Comparison of ENCODE assay signal across 28 mouse cellular contexts in the genomic region with DNA sequence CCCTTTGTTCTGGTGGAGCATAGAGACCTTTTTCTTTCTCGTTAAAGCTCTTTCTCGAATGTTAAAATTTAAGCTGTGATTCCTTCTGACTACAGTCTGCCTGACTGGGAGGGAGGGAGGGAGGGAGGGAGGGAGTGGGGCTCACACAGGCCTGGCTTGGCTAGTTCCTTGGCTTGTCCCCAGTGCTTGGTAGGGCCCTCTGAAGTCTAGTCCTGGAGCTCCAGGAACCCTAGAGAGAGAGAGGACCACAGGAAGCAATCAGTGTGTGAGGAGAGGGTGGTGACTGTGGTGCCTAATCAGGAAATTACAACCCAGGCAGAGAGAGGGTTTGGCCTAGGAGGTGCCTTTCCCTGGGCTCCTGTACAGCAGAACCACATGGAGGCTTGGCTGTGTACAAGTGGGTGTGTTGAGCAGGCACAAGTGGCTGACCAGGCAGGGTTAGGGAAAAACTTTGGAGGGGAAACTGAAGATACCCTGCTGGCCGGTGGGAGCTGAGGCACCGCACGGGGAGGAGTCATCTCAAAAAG. TPM values are rescaled to one million over a fixed set of nuclear protein-coding genes. Genes with fewer than 3 reads are reported as not detected.
DNase-seq lines count a peak whose midpoint lies in the region; ATAC-seq and TF ChIP-seq lines count a peak whose summit lies in the region.
"Had no signal": no experiment of that assay in that cellular context is flagged by ENCODE, and none has a peak within 500 bp of the region (broad histone marks: within the 10 kb centered on the region; RNA-seq: fewer than 3 reads in every experiment).

No protein-coding gene starts in this region.

- TF ChIP-seq CTCF in stomach, postnatal 0 days (IDR thresholded peaks at IDR 0.05; ENCODE audit: low read depth), result no peak

- DNase-seq in intestine, embryonic 14.5 days (ENCODE audit: low spot score), result no peak
- DNase-seq in limb, embryonic 14.5 days (ENCODE audit: low spot score), result no peak
- peak; percentile 52 for DNase-seq in stomach, postnatal 0 days (ENCODE audit: low spot score)
- no peak for DNase-seq in embryo, embryonic 10 days (ENCODE audit: low spot score)
- DNase-seq in forebrain, embryonic 14.5 days (ENCODE audit: low spot score), result no peak
- DNase-seq in spleen, adult 18-20 months, result no peak
- DNase-seq: adrenal gland, postnatal 14 days; B cell, adult 2 months; cerebellum, adult 11-12 months; cerebellum, adult 9-10 months; cerebellum, postnatal 36 days; embryo, embryonic 11 days; gastrocnemius, postnatal 36 days; heart, adult 11 months; heart, postnatal 10 days; heart, postnatal 4 days had no signal

- H3K36me3 ChIP-seq in intestine, embryonic 14.5 days (ENCODE audit: control insufficient read depth, insufficient read depth, low read length), result no peaks in the 10 kb centered on the region
- no peaks in the 10 kb centered on the region for H3K36me3 ChIP-seq in intestine, embryonic 16.5 days (ENCODE audit: control insufficient read depth, insufficient read depth, low read length)
- no peaks in the 10 kb centered on the region for H3K36me3 ChIP-seq in embryonic facial prominence, embryonic 15.5 days
- no peaks in the 10 kb centered on the region for H3K36me3 ChIP-seq in limb, embryonic 14.5 days (ENCODE audit: control insufficient read depth, insufficient read depth, low read length)
- no peaks in the 10 kb centered on the region for H3K36me3 ChIP-seq in stomach, postnatal 0 days (ENCODE audit: control insufficient read depth, insufficient read depth, low read length)
- no peaks in the 10 kb centered on the region for H3K36me3 ChIP-seq in forebrain, embryonic 14.5 days (ENCODE audit: control insufficient read depth, insufficient read depth, low read length)
- H3K36me3 ChIP-seq: embryonic facial prominence, embryonic 12.5 days; forebrain, embryonic 10.5 days; forebrain, embryonic 15.5 days; G1E; heart, embryonic 10.5 days; hindbrain, embryonic 13.5 days had no signal

- WGBS in intestine, embryonic 14.5 days, result 59% methylated on average over 5 of the region's 5 CpGs
- WGBS in intestine, embryonic 16.5 days, result 69% methylated on average over 5 of the region's 5 CpGs
- 59% methylated on average over 5 of the region's 5 CpGs for WGBS in embryonic facial prominence, embryonic 15.5 days
- WGBS in limb, embryonic 14.5 days, result 47% methylated on average over 5 of the region's 5 CpGs
- 70% methylated on average over 5 of the region's 5 CpGs for WGBS in stomach, postnatal 0 days
- WGBS in forebrain, embryonic 14.5 days, result 65% methylated on average over 5 of the region's 5 CpGs

- no peak overlapping the region for H3K27ac ChIP-seq in intestine, embryonic 14.5 days (ENCODE audit: low read depth)
- H3K27ac ChIP-seq in intestine, embryonic 16.5 days (ENCODE audit: low read length), result no peak overlapping the region
- H3K27ac ChIP-seq in embryonic facial prominence, embryonic 15.5 days (replicated peaks), result no peak overlapping the region
- 0 out of 2 replicates have a peak overlapping the region, but pooled peaks have one; percentile 33 for H3K27ac ChIP-seq in limb, embryonic 14.5 days (replicated peaks; ENCODE audit: low read depth, low read length)
- no peak overlapping the region for H3K27ac ChIP-seq in stomach, postnatal 0 days (replicated peaks)
- H3K27ac ChIP-seq in forebrain, embryonic 14.5 days (ENCODE audit: low read depth, low read length), result no peak overlapping the region
- H3K27ac ChIP-seq: embryonic facial prominence, embryonic 12.5 days; forebrain, embryonic 10.5 days; forebrain, embryonic 15.5 days; heart, embryonic 10.5 days; hindbrain, embryonic 13.5 days; hindbrain, postnatal 0 days had no signal

- TF ChIP-seq EP300 in stomach, postnatal 0 days (optimal IDR thresholded peaks at IDR 0.05), result no peak

- H3K9ac ChIP-seq in intestine, embryonic 14.5 days (ENCODE audit: low read length), result no peak overlapping the region
- no peak overlapping the region for H3K9ac ChIP-seq in intestine, embryonic 16.5 days (ENCODE audit: low read depth, low read length)
- H3K9ac ChIP-seq in embryonic facial prominence, embryonic 15.5 days, result no peak overlapping the region
- no peak overlapping the region for H3K9ac ChIP-seq in limb, embryonic 14.5 days (ENCODE audit: low read depth, low read length, severe bottlenecking)
- H3K9ac ChIP-seq in stomach, postnatal 0 days (ENCODE audit: low read length), result no peak overlapping the region
- no peak overlapping the region for H3K9ac ChIP-seq in forebrain, embryonic 14.5 days (ENCODE audit: low read length)
- H3K9ac ChIP-seq: embryonic facial prominence, embryonic 12.5 days; forebrain, embryonic 15.5 days; hindbrain, embryonic 13.5 days had no signal

- no peak overlapping the region for H3K4me3 ChIP-seq in intestine, embryonic 14.5 days (ENCODE audit: low read depth, low read length)
- no peak overlapping the region for H3K4me3 ChIP-seq in intestine, embryonic 16.5 days (ENCODE audit: low read length)
- H3K4me3 ChIP-seq in embryonic facial prominence, embryonic 15.5 days (replicated peaks), result no peak overlapping the region
- no peak overlapping the region for H3K4me3 ChIP-seq in limb, embryonic 14.5 days (replicated peaks; ENCODE audit: low read length)
- H3K4me3 ChIP-seq in stomach, postnatal 0 days (ENCODE audit: low read depth, low read length), result no peak overlapping the region
- H3K4me3 ChIP-seq in forebrain, embryonic 14.5 days (ENCODE audit: low read depth, low read length), result no peak overlapping the region
- H3K4me3 ChIP-seq: embryonic facial prominence, embryonic 12.5 days; erythroblast, embryonic 14.5 days; forebrain, embryonic 10.5 days; forebrain, embryonic 15.5 days; heart, embryonic 10.5 days; hindbrain, embryonic 13.5 days had no signal

- TF ChIP-seq POLR2A in limb, embryonic 14.5 days (IDR thresholded peaks at IDR 0.05; ENCODE audit: borderline replicate concordance, extremely low read depth, insufficient read depth, insufficient read length), result no peak

- no peaks in the 10 kb centered on the region for H3K9me3 ChIP-seq in intestine, embryonic 14.5 days (ENCODE audit: control insufficient read depth, low read length)
- no peaks in the 10 kb centered on the region for H3K9me3 ChIP-seq in intestine, embryonic 16.5 days (ENCODE audit: control insufficient read depth, low read length)
- H3K9me3 ChIP-seq in embryonic facial prominence, embryonic 15.5 days (replicated peaks), result no peaks in the 10 kb centered on the region
- H3K9me3 ChIP-seq in limb, embryonic 14.5 days (ENCODE audit: control insufficient read depth, low read length), result no peaks in the 10 kb centered on the region
- no peaks in the 10 kb centered on the region for H3K9me3 ChIP-seq in stomach, postnatal 0 days (ENCODE audit: control insufficient read depth, low read length)
- H3K9me3 ChIP-seq in forebrain, embryonic 14.5 days (replicated peaks; ENCODE audit: control insufficient read depth, low read length), result no peaks in the 10 kb centered on the region
- H3K9me3 ChIP-seq: embryonic facial prominence, embryonic 12.5 days; forebrain, embryonic 10.5 days; forebrain, embryonic 15.5 days; G1E; heart, embryonic 10.5 days; hindbrain, embryonic 13.5 days had no signal

- 0 out of 2 replicates have a peak, but pooled peaks cover 7% of the 10 kb centered on the region for H3K27me3 ChIP-seq in intestine, embryonic 14.5 days (replicated peaks; ENCODE audit: control insufficient read depth, insufficient read depth, low read length)
- no peaks in the 10 kb centered on the region; the same call in 1 of the 2 replicates for H3K27me3 ChIP-seq in intestine, embryonic 16.5 days (replicated peaks; ENCODE audit: control insufficient read depth, insufficient read depth, low read length)
- no peaks in the 10 kb centered on the region; the same call in 1 of the 2 replicates for H3K27me3 ChIP-seq in embryonic facial prominence, embryonic 15.5 days
- no peaks in the 10 kb centered on the region for H3K27me3 ChIP-seq in limb, embryonic 14.5 days (ENCODE audit: control insufficient read depth, insufficient read depth, low read length)
- no peaks in the 10 kb centered on the region for H3K27me3 ChIP-seq in stomach, postnatal 0 days (ENCODE audit: control insufficient read depth, insufficient read depth, low read length)
- no peaks in the 10 kb centered on the region for H3K27me3 ChIP-seq in forebrain, embryonic 14.5 days (replicated peaks; ENCODE audit: control insufficient read depth, insufficient read depth, low read length)
- H3K27me3 ChIP-seq: forebrain, embryonic 15.5 days had no signal

- H3K4me2 ChIP-seq in intestine, embryonic 14.5 days (ENCODE audit: low read length), result no peak overlapping the region
- no peak overlapping the region for H3K4me2 ChIP-seq in intestine, embryonic 16.5 days (ENCODE audit: low read depth, low read length)
- no peak overlapping the region for H3K4me2 ChIP-seq in embryonic facial prominence, embryonic 15.5 days (replicated peaks)
- H3K4me2 ChIP-seq in limb, embryonic 14.5 days (replicated peaks; ENCODE audit: low read depth, low read length, severe bottlenecking), result no peak overlapping the region
- H3K4me2 ChIP-seq in stomach, postnatal 0 days (replicated peaks; ENCODE audit: low read depth), result no peak overlapping the region
- H3K4me2 ChIP-seq in forebrain, embryonic 14.5 days (ENCODE audit: low read length), result no peak overlapping the region
- H3K4me2 ChIP-seq: embryonic facial prominence, embryonic 12.5 days; forebrain, embryonic 15.5 days; hindbrain, embryonic 13.5 days had no signal

- 0 out of 2 replicates have a peak, but pooled peaks have one; percentile 44 for ATAC-seq in intestine, embryonic 14.5 days (replicated peaks; ENCODE audit: low FRiP score, low TSS enrichment, low read depth)
- no peak for ATAC-seq in intestine, embryonic 16.5 days
- ATAC-seq in embryonic facial prominence, embryonic 15.5 days (ENCODE audit: insufficient number of reproducible peaks, low FRiP score, low TSS enrichment, low read depth), result peak; percentile 74
- peak; percentile 45; the same call in 1 of the 2 replicates for ATAC-seq in limb, embryonic 14.5 days (ENCODE audit: low FRiP score, low read depth)
- peak; percentile 65 for ATAC-seq in stomach, postnatal 0 days (ENCODE audit: low FRiP score, low TSS enrichment)
- ATAC-seq in forebrain, embryonic 14.5 days, result no peak
- ATAC-seq: CD4-positive, CD25-positive, alpha-beta regulatory T cell, adult 4 months; forebrain, embryonic 15.5 days; hindbrain, postnatal 0 days had no signal

- H3K4me1 ChIP-seq in intestine, embryonic 14.5 days (replicated peaks; ENCODE audit: control insufficient read depth, insufficient read depth, low read length), result no peaks in the 10 kb centered on the region
- peaks cover 4% of the 10 kb centered on the region for H3K4me1 ChIP-seq in intestine, embryonic 16.5 days (ENCODE audit: control insufficient read depth, insufficient read depth, low read length)
- no peaks in the 10 kb centered on the region for H3K4me1 ChIP-seq in embryonic facial prominence, embryonic 15.5 days
- peaks cover 27% of the 10 kb centered on the region for H3K4me1 ChIP-seq in limb, embryonic 14.5 days (ENCODE audit: control insufficient read depth, insufficient read depth, low read length)
- H3K4me1 ChIP-seq in stomach, postnatal 0 days (replicated peaks; ENCODE audit: control insufficient read depth, insufficient read depth), result no peaks in the 10 kb centered on the region
- H3K4me1 ChIP-seq in forebrain, embryonic 14.5 days (ENCODE audit: control insufficient read depth, insufficient read depth, low read length), result no peaks in the 10 kb centered on the region
- H3K4me1 ChIP-seq: embryonic facial prominence, embryonic 12.5 days; heart, embryonic 10.5 days; hindbrain, embryonic 13.5 days had no signal

RNA-seq across cellular contexts. Expression of a gene that starts 22.4 kb away (rescaled TPM):
- 20.3 and 22.2 TPM in 2 replicates for polyA plus RNA-seq in intestine, embryonic 14.5 days (2014; fragmentation: Nextera tagmentation; extraction: Ambion mirVana)
- 9.0 and 9.1 TPM in 2 replicates for polyA plus RNA-seq in intestine, embryonic 16.5 days (2015; fragmentation: Nextera tagmentation; extraction: Ambion mirVana)
- polyA plus RNA-seq in embryonic facial prominence, embryonic 15.5 days (2015; fragmentation: Nextera tagmentation; extraction: Ambion mirVana), result 45.9 and 46.9 TPM in 2 replicates
- 59.5 and 94.8 TPM in 2 replicates for polyA plus RNA-seq in limb, embryonic 14.5 days (2012; rRNA removed)
- 63.1 and 84.6 TPM in 2 replicates for polyA plus RNA-seq in limb, embryonic 14.5 days (2014; fragmentation: Nextera tagmentation; extraction: Ambion mirVana)
- polyA plus RNA-seq in stomach, postnatal 0 days (2015; fragmentation: Nextera tagmentation; extraction: Ambion mirVana), result 193 and 214 TPM in 2 replicates
- polyA plus RNA-seq in forebrain, embryonic 14.5 days (2014; fragmentation: Nextera tagmentation; extraction: Ambion mirVana), result not detected in 2 replicates
- polyA plus RNA-seq: CD4-positive, CD25-positive, alpha-beta regulatory T cell, adult 4 months; forebrain, embryonic 15.5 days; G1E; hindbrain, postnatal 0 days had no signal

RNA-seq across cellular contexts. Expression of a gene that starts 29.2 kb away (rescaled TPM):
- 0.23 TPM in 1 of 2 replicates, not detected in the other for polyA plus RNA-seq in intestine, embryonic 14.5 days (2014; fragmentation: Nextera tagmentation; extraction: Ambion mirVana)
- 0.13 TPM in 1 of 2 replicates, not detected in the other for polyA plus RNA-seq in intestine, embryonic 16.5 days (2015; fragmentation: Nextera tagmentation; extraction: Ambion mirVana)
- 0.17 TPM in 1 of 2 replicates, not detected in the other for polyA plus RNA-seq in embryonic facial prominence, embryonic 15.5 days (2015; fragmentation: Nextera tagmentation; extraction: Ambion mirVana)
- 0.18 TPM in 2 replicates for polyA plus RNA-seq in limb, embryonic 14.5 days (2012; rRNA removed)
- 0.15 TPM in 1 of 2 replicates, not detected in the other for polyA plus RNA-seq in limb, embryonic 14.5 days (2014; fragmentation: Nextera tagmentation; extraction: Ambion mirVana)
- 0.07 and 0.13 TPM in 2 replicates for polyA plus RNA-seq in stomach, postnatal 0 days (2015; fragmentation: Nextera tagmentation; extraction: Ambion mirVana)
- not detected in 2 replicates for polyA plus RNA-seq in forebrain, embryonic 14.5 days (2014; fragmentation: Nextera tagmentation; extraction: Ambion mirVana)
- polyA plus RNA-seq: embryonic facial prominence, embryonic 12.5 days; erythroblast, embryonic 14.5 days; forebrain, embryonic 15.5 days; G1E; heart, embryonic 14.5 days; hindbrain, embryonic 13.5 days had no signal

Comparison
In these comparisons a context has a peak if more than half of its experiments do, and no peak if none do; other contexts are left out.
1. ATAC-seq: peak in intestine, embryonic 14.5 days (single experiment), embryonic facial prominence, embryonic 15.5 days (single experiment), limb, embryonic 14.5 days (single experiment) and stomach, postnatal 0 days (single experiment); none in intestine, embryonic 16.5 days (single experiment) and forebrain, embryonic 14.5 days (single experiment).
2. RNA of a gene that starts 22.4 kb away (polyA plus RNA-seq): 193 to 214 TPM in stomach, postnatal 0 days, 59.5 to 94.8 TPM in limb, embryonic 14.5 days, 45.9 to 46.9 TPM in embryonic facial prominence, embryonic 15.5 days, 20.3 to 22.2 TPM in intestine, embryonic 14.5 days and 9.0 to 9.1 TPM in intestine, embryonic 16.5 days; not detected in forebrain, embryonic 14.5 days; every median in the first group is over 10 times any median in the second.